Mouse (Mus musculus) large intestine, adult 2 months (tissue): ENCODE measurements around the gene Ppp1r13l. TPM values are rescaled to one million over a fixed set of nuclear protein-coding genes. Genes with fewer than 3 reads are reported as not detected.

Experiments used
- DNase-seq: peaks from one replicate; pipeline ENCODE4 v3.0.0-alpha.2; 2012; ENCODE audit warnings: low read depth, low spot score
- WGBS: fragments of 180-500 bp; shearing (Covaris S2); methylation state at CpG from one replicate; pipeline ENCODE4 v1.1.7; 2018; 5-methylcytosine and 5-hydroxymethylcytosine counted together
- polyA plus RNA-seq: library from polyadenylated mRNA; depleted of rRNA; stranded (reverse); fragments of >200 nt; gene quantifications from 2 replicates; pipeline ENCODE4 v1.2.3, GENCODE M21; 2012; rRNA removed

Ppp1r13l gene
- 4.8 and 5.7 TPM in 2 replicates for polyA plus RNA-seq

DNA sequence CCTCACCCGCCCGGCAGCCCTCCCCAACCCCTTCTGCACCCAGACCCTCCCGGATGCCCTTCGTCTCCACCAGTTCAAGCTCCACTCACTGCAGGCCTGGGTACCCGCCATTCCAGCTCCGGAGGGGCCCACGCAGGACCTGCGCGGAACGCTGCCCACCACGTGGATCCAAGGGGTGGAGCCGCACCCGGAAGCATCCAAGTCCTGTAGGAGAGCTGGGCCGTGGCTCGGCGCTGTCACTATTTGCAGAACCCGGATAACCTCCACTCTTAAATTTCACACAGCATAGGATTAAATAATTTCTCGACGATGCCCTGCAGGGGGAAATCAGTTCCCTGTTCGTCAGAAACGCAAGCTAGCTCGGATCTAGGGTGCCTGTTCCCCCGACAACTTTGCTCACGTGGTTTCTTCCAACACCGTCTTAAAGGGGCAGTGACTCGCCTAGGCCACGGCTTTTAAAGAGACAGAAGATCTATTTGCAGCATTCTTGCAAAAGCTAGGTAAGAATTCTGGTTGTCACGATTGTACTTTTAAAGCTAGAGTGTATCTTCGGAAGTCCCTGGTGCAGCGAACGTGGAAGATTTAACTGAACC, at the start of gene Ppp1r13l, which contains the start of gene Cd3eap:
Gene Ppp1r13l, plus strand, starts transcription at position 451 of the 593 bp plus-strand sequence.
Gene Cd3eap, minus strand, starts transcription at position 185 of the 593 bp plus-strand sequence.
- under 1% methylated on average over 31 of the region's 31 CpGs for WGBS
- peak; percentile 77 for DNase-seq

DNA sequence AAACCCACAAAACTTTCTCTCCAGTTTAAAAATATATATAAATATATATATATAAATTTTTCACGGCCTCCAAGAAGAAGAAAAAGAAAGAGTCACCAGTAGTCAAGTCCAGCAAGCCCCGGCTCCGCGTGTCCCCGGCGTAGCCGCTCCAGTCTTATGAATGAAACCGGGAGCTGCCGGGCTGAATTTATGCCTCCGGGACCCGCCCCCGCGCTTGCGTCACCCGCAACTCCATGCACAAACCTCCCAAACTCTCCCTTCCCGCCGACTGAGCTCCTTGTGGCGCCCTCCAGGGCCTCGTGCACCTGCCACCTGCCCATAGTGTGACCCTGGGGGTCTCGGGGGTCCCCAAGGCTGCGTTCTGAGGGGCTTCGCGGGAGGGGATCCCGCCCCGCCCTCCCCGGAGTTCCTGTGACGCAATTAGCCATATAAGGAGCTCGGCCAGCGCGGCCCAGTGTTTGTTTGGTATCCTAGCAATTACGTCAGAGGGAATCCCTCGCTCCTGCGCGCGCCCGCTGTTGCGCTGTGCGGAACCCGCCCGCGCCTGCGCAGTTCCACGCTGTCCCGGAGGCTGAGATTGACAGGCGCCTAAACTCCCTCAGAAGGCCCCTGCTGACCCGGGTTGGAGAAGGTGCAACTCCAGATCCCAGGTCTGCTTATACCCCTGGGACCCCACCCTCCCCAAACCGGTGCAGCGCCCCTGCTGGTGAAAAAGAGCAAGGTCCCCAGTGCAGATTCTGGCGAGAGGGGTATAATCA, 49.5 kb upstream of the Ppp1r13l start, which contains the start of gene Fosb:
Gene Fosb, minus strand, starts transcription at position 168 of the 758 bp plus-strand sequence.
- WGBS, result 1% methylated on average over 49 of the region's 49 CpGs
- DNase-seq, result peak; percentile 77

DNA sequence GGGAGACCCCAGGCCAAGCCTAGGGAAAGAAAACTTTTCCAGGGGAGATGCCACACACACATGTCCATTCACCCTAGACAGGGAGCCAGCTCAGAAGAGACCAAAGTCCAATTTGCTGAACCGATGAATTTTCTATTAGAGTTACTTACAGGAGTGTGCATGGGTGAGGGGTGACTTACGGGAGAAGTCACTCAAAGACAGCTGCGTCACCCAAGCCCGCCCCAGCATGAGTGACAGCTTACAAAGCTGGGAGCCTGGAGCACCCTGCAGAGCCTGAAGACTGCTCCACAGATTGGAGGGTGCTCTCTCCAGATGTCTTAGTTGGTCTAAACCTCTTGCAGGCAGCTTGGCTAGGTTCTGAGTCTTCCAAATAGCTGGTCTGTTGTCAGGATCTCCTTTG, 47.6 kb upstream of the Ppp1r13l start:
- WGBS, result 34% methylated on average over 4 of the region's 4 CpGs

DNA sequence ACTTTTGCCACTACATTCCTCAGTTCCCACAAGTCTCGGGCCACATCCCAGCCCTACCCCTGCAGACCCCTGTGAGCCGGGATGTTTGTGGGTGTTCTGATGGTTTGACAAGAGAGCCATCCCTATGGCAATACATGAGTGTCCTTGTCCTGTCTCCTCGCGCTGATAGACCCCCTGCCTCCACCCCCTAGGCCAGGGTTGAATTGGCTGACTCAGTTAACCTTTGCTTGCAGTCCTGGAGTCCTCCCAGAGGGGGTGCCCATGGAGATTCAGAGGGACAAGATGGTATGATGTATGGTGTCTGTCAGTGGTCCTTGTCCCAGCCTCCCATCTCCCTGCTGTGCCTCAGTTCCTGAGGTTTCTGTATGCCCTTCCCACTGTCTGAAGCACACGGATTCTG, 45.5 kb upstream of the Ppp1r13l start:
- whole genome bisulfite sequencing, result 53% methylated on average over 5 of the region's 5 CpGs
- DNase-seq, result no peak

More for the DNA sequence above, 47.6 kb upstream of the Ppp1r13l start:
- DNase-seq, result no peak

DNA sequence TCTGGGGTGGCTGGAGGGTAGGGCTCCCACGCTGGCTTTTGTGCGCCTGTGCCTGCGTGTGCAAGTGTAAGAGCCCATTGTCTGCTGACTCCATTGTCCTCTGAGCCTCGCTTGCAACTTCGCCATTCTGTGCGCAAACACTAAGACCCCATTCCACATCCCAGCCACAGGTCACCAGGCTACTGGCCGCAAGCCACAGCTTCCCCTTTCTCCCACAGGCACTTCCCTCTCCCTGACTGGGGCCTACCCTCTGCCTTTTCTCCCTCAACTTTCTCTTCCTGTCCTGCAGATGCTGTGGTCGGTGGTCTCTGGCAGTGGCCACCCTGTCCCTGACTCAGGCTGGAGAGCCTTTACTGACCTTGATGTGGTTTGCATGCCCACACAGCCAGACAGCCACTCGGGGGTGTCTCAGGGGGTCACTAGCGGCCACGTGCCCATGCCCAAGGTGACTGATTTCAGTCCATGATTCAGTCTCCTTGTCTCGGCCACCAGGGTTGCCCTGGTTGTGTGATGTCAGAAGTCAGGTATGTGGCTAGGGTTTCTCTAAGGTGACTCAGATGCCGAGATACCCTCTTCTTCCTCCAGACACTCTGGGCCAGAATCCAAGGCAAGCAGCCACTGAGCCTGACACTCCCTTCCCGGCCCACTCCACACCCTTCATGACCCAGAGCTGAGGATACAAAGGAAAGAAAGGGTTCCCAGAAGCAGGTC, 42.9 kb upstream of the Ppp1r13l start:
- peak; percentile 60 for DNase-seq
- 48% methylated on average over 14 of the region's 14 CpGs for WGBS

DNA sequence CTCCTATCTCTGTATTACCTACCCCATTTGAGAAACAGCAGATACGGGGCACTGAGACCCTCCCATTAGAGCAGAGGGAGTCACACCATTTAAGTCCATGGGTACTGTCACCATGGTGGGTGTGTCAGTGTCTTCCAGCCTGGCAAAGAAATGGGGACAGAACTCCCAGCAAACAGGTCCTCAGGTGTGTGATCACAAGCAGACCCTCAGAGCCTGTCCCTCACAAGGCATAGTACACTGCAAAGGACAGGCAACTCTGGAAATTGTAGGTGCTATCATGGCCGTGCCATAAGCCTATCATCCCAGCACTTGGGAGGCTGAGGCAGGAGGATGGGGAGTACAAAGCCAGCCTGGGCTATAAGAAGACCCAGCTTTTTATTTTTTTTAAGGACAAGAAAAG, 41.3 kb upstream of the Ppp1r13l start:
- 79% methylated on average over 2 of the region's 2 CpGs for WGBS
- no peak for DNase-seq

DNA sequence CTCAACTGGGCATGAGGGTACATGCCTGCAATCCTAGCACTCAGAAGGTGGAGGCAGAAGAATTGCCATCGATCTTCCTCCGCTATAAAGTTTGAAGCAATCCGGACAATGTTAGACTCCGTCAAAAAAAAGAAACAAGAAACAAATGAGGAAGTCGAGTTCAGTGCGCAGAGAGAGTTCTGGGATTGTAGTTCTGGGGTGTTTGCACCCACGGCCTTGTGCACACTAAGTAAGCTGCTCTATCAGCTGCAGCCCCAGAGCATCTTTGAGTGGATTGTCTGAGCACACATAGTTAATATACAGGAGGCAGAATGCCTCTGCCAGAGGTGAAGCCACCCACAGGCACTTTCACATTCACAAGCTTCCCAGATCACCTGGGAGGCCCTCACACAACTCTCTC, 40.9 kb upstream of the Ppp1r13l start:
- 83% methylated on average over 7 of the region's 7 CpGs for WGBS
- no peak for DNase-seq

DNA sequence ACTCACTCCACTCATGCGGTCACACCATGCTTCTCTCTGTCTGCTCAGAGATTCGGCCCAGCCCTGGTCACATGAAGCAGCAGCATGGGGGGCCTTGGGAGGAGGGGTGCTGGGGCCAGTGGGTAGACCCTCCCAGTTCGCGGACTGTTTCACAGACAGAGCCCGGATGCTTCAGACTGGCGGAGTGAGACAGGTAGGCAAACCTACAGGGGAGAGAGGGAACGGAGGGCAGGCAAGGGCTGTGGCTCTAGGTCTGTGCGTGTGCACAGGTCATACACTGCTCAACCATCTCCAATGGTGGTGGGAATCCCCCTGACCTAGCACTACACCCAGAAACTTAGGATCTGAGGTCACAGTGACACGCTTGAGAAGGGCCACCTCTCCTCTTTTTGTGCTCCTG, 40.1 kb upstream of the Ppp1r13l start:
- WGBS, result 22% methylated on average over 9 of the region's 9 CpGs
- no peak for DNase-seq

DNA sequence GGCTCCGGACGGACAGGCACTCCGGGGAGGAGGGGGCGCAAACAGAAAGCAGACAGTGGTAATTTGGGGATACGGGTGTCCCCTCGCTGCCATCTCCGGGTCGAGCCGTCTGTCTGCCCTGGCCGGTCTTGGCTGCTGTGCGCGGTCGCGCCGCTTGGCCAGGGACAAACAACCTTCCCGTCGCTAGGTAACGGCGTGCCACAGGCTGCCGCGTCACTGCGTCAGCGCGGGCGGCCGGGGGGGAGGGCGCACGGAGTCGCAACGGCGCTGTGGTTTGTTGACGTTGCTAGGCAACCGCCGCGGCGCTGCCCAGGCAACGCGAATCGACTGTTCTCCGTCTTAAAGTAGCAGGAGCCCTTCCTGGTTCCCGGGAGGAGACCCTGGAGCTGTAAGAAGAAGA, 39.6 kb upstream of the Ppp1r13l start:
- DNase-seq, result peak; percentile 92
- under 1% methylated on average over 41 of the region's 41 CpGs for WGBS

DNA sequence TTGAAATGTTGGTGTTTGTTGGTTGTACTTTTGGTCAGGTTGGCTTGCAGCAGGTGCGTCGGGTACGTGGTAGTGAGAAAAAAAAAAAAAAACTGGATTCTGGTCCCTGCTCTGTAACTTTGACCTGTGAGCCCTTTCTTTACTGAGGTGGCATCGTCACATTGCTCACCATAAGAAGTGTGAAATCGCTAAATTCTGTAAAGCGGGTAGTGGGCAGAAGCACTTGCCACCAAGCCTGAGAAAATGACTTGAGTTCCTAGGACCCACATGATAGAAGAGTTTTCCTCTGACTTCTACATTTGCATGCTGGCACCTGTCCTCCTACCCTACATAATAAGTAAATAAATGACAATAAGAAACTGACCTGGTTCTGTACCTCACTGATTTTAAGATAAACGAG, 38.9 kb upstream of the Ppp1r13l start:
- WGBS, result 27% methylated on average over 7 of the region's 7 CpGs
- no peak for DNase-seq

DNA sequence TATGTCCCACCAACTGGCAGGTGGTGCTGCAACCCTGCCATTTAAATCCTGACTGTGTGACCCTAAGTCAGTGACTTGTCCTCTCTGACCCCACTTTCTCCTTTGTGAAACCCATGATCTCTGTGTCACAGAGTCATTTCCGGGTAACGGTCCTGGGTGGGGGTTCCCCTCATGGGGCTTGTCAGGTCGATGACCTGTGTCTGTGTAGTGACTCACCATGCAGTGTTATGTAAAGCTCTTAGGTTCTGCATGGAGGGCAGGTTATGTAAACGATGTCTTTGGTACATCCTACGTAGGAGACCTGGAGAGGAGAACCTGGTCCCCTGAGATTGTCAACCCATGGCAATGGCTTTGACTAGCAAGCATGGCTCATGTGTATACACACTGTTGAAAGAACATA, 38.1 kb upstream of the Ppp1r13l start:
- 14% methylated on average over 5 of the region's 5 CpGs for WGBS
- no peak for DNase-seq

DNA sequence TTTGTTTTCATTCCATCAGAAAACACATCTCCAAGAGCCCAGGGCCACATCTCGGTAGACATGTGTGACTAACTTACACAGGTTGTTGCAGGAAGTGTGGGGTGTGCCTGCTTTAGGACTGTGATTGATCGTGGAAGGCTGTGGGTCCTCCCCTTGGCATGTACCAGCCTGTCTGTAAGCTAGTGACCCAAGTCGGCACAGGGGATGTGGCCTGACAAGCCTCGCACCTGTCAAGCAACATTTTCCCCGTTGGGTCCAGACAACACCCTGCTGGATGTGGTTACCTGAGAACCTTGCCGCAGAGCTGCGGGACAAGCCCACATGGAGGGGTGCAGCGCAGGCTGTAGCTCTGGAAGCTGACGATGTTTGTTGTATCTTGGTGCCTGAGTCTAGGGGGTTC, 37.1 kb upstream of the Ppp1r13l start:
- 39% methylated on average over 9 of the region's 9 CpGs for WGBS

DNA sequence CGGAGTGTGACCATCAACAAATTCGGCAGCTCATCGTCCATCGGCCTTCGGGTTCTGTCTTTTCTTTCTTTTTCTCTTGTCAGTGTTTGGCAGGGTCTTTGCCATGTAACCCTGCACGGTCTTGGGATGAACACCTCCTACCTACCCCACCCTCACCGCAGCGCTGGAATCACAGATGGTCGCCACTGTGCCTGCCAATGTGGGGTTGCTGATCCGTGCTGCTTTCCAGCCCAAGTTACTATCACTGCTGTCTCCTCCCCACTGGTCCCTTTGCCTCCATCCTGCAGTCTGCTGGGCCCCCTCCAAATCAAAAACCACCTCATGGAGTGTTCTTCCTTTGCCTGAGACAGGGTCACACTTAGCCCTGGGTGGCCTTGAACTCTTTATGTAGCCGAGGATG, 35.3 kb upstream of the Ppp1r13l start:
- WGBS, result 80% methylated on average over 11 of the region's 11 CpGs
- DNase-seq, result no peak

More for the DNA sequence above, 37.1 kb upstream of the Ppp1r13l start:
- no peak for DNase-seq

DNA sequence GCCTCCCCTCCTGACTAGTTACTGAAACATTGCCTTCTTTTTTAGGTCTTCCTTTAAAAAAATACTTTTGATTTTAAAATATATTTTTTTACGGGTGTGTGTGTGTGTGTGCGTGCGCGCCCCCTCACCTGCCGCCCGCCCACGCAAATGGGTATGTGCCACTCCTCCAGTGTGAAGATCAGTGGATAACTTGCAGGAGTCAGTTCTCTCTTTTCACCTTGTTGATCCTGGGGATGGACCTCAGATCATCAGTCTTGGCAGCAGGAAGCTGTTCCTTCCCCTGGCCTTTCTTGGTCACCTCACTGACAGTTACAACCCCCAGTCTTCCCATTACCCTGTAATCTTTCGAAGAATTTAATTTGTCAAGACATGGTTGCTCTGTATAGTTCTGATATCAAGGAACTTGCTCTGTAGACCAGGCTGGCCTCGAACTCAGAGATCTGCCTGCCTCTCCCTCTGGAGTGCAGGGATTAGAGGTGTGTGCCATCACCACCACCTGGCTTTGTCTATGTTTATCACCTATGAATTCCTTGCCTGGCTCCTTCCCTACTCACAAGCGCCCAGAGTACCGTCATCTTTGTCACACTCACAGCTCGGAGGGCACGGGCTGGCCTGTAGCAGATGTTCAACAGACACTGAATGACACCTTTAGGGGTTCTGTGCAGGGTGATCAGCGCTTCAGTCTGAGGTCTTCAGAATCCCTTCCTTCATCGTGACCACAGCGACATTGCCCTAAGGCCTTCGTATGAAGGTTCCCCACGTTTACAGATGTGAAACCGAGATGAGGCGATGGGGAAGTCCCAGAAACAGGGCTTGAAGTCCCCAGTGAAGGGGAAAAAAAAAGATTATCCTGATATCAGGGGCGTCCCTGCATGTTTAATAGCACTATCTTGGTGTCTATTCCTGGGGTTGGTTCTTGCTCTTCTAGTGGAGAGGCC, 34.0 kb upstream of the Ppp1r13l start:
- WGBS, result 71% methylated on average over 21 of the region's 21 CpGs
- no peak for DNase-seq

DNA sequence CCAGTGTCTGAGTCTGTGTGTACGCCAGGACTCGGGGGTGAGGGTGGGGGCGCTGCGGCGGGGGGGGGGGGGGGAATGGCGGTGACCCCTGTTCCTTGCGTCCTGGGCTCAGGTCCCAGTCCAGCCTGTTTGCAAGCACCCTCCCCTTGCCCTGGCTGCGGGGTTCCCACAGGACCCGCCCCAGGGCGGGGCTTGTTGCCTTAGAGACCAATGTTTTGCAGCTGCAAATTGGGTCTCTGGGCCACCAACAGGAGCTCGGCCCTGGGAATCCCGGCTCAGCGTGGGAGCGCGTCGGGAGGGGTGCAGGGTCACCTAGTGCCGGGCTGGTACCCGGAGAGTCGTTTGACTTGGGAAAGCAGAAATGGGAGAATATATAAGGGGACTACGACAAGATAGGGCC, 33.2 kb upstream of the Ppp1r13l start:
- DNase-seq, result no peak

DNA sequence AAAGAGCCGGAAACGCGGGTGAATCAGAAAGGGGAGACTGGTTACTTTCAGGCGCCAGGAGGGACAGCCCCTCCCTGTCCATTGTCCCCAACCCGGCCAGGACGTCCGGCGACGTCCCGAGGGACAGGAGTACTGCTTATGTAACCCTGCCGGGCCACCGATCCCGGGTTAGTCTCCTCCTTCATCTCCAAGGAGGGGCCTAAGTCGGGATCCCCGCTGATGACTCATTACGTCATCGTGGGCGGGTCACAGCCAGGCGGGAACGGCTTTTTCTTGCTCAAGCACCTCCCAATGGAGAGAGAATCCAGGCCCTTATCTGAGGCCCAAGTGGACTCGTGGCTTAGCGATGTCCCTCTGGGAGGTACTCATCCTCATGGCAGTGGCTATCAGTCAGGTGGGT, 32.4 kb upstream of the Ppp1r13l start:
- under 1% methylated on average over 22 of the region's 22 CpGs for WGBS
- DNase-seq, result peak; percentile 85

More for the DNA sequence above, 33.2 kb upstream of the Ppp1r13l start:
- WGBS, result under 1% methylated on average over 20 of the region's 20 CpGs

DNA sequence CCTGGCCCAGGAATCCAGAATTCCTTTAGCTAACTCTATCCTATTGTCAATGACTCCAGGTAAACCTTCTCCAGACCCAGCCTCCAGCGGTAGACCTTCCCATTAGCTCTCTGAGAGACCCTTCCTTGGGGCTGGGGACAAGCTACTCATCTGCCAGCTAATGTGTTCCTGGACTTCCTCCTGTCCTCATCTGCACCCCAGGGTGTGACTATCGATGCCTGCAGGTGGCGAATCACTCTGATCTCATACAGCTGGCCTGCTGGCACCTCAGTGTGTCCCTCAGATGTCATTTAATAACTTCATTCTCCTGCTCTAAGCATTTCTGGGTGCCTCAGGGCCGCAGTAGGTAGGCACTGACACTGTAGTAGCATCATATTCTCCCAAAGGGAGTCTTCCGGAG, 31.8 kb upstream of the Ppp1r13l start:
- DNase-seq, result no peak
- WGBS, result 52% methylated on average over 5 of the region's 5 CpGs

DNA sequence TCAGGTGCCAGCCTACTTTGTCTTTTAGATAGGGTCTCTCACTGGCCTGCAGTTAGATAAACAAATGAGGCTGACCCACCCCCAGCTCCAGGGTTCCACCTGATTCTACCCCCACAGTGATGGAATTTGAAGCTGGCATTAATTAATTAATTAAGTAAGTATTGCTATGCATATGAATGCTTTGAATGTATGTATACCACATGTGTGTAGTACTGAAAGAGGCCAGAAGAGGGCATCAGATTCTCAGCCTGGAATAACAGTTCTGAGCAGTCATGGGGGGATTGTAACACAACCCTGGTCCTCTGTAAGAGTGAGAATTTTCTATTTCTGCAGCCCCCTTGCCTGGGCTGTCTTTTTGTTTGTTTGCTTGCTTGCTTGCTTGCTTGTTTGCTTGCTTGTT, 31.1 kb upstream of the Ppp1r13l start:
- no peak for DNase-seq

DNA sequence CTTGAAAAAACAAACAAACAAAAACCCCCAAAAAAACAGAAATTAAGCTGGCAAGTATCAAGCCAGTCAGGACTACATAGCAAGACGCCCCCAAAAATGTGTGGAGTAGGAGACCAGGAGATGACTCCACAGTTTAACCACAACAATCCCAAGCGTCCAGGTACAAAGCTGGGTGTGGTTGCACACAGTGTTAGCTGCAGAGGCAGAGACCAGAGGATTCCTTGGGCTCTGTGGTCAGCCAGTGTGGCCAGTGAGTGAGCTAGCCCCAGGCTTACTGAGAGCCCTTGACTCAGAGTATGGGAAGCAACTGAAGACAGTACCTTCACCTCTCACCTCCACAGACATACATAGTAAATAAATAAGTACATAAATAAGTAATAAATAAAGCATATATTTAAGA, 27.6 kb upstream of the Ppp1r13l start:
- 69% methylated on average over 2 of the region's 2 CpGs for WGBS
- DNase-seq, result no peak
